Mouse (Mus musculus) myocyte (in vitro differentiated cells): ENCODE results near the gene Lmod1. TPM values are rescaled to one million over a fixed set of nuclear protein-coding genes. Genes with fewer than 3 reads are reported as not detected.

Experiments used
- H3K27me3 ChIP-seq: one replicate; pipeline ENCODE4 v1.6.1; 2011; ENCODE audit not compliant: control insufficient read depth, insufficient read depth, insufficient read length
- H3K36me3 ChIP-seq: one replicate; pipeline ENCODE4 v1.6.1; 2011; ENCODE audit not compliant: control insufficient read depth, insufficient read depth
- H3K4me2 ChIP-seq: one replicate; pipeline ENCODE4 v1.6.1; 2011; ENCODE audit warnings: low read depth, control low read depth
- H3K4me3 ChIP-seq: one replicate; pipeline ENCODE4 v1.5.1; 2011; ENCODE audit warnings: mild to moderate bottlenecking, control low read depth, moderate library complexity
- H3K79me2 ChIP-seq: one replicate; pipeline ENCODE4 v1.6.1; 2011; ENCODE audit not compliant: control insufficient read depth, insufficient read depth
- H3ac ChIP-seq: one replicate; pipeline ENCODE4 v1.6.1; 2011; ENCODE audit not compliant: control insufficient read depth, insufficient read length
- CEBPB ChIP-seq: IDR thresholded peaks from 2 replicates; pipeline ENCODE4 v1.6.1; 2011; ENCODE audit warnings: mild to moderate bottlenecking, moderate library complexity; ENCODE audit not compliant: poor library complexity, insufficient read depth, severe bottlenecking
- E2F4 ChIP-seq: IDR thresholded peaks from one replicate; pipeline ENCODE4 v1.6.1; 2011; ENCODE audit warnings: mild to moderate bottlenecking, control low read depth, moderate library complexity; ENCODE audit not compliant: insufficient read depth
- MAX ChIP-seq: IDR thresholded peaks from one replicate; pipeline ENCODE4 v1.6.1; 2011; ENCODE audit warnings: low read depth, mild to moderate bottlenecking, control low read depth
- MYOD1 ChIP-seq, 3 experiments: IDR thresholded peaks; one replicate each; pipeline ENCODE4 v1.6.1; 2011; ENCODE audit warnings: control low read depth in 2 of 3, low read depth in 2 of 3, mild to moderate bottlenecking in 2 of 3, moderate library complexity in 1 of 3; ENCODE audit not compliant: insufficient read length in 2 of 3, control insufficient read depth in 1 of 3
- MYOG ChIP-seq, 3 experiments: IDR thresholded peaks; one replicate each; pipeline ENCODE4 v1.6.1; 2011; ENCODE audit warnings: control low read depth in 2 of 3, low read depth in 2 of 3, mild to moderate bottlenecking in 2 of 3; ENCODE audit not compliant: insufficient read length in 2 of 3, control insufficient read depth in 1 of 3, insufficient read depth in 1 of 3
- POLR2A ChIP-seq: IDR thresholded peaks from one replicate; pipeline ENCODE4 v1.6.1; 2011; ENCODE audit warnings: low read depth, mild to moderate bottlenecking, control low read depth, moderate library complexity; ENCODE audit not compliant: insufficient read length
- POLR2AphosphoS2 ChIP-seq: IDR thresholded peaks from one replicate; pipeline ENCODE4 v1.6.1; 2011; ENCODE audit warnings: low read depth, control low read depth; ENCODE audit not compliant: insufficient read length
- REST ChIP-seq: IDR thresholded peaks from one replicate; pipeline ENCODE4 v1.6.1; 2011; ENCODE audit warnings: mild to moderate bottlenecking, control low read depth, moderate library complexity; ENCODE audit not compliant: insufficient read depth, insufficient read length
- SRF ChIP-seq: IDR thresholded peaks from one replicate; pipeline ENCODE4 v1.6.1; 2011; ENCODE audit warnings: low read depth; ENCODE audit not compliant: control insufficient read depth, insufficient read length
- TCF12 ChIP-seq: IDR thresholded peaks from one replicate; pipeline ENCODE4 v1.6.1; 2011; ENCODE audit warnings: mild to moderate bottlenecking, control low read depth; ENCODE audit not compliant: poor library complexity, insufficient read depth, severe bottlenecking
- TCF3 ChIP-seq: IDR thresholded peaks from one replicate; pipeline ENCODE4 v1.6.1; 2011; ENCODE audit warnings: low read depth, control low read depth; ENCODE audit not compliant: insufficient read length
- USF1 ChIP-seq: IDR thresholded peaks from one replicate; pipeline ENCODE4 v1.6.1; 2011; ENCODE audit warnings: low read depth, mild to moderate bottlenecking, control low read depth, moderate library complexity
- polyA plus RNA-seq: library from polyadenylated mRNA; unstranded; fragments of >200 nt; fragmentation: generic; extraction: Trizol; gene quantifications from one replicate; pipeline ENCODE4 v1.2.1, GENCODE M21; 2012; ENCODE audit warnings: missing spikeins

Lmod1 gene
- polyA plus RNA-seq, 1 experiment, result 7.1 TPM

- peak within 1 kb of the TSS; percentile 96 for H3K4me2 ChIP-seq
- H3K79me2 ChIP-seq, result peaks cover 46% of the 10 kb centered on the region
- peak within 1 kb of the TSS; percentile 38 for H3ac ChIP-seq
- H3K4me3 ChIP-seq, result peak within 1 kb of the TSS; percentile 91
- TF ChIP-seq SRF (no peak), POLR2AphosphoS2 (peak; percentile 62), USF1 (no peak), POLR2A (peak; percentile 70), MYOD1 (IDR thresholded peaks at IDR 0.05; ENCODE audit: control insufficient read depth in 1 of 3, insufficient read length in 2 of 3, low read depth in 2 of 3) (no peak), E2F4 (no peak), MYOG (IDR thresholded peaks at IDR 0.05; ENCODE audit: control insufficient read depth in 1 of 3, insufficient read depth in 1 of 3, insufficient read length in 2 of 3, low read depth in 2 of 3) (no peak), TCF12 (no peak), TCF3 (no peak)
- H3K36me3 ChIP-seq, result no peaks in the 10 kb centered on the region
- no peaks in the 10 kb centered on the region for H3K27me3 ChIP-seq
These were observed 11.1 kb upstream of the Lmod1 start, which contains the start of gene Timm17a for GRCm38 (mm10) chr1:135313284-135314031. Gene Timm17a, minus strand, starts transcription at chr1:135313778.

- Histone ChIP-seq H3K36me3 (no peaks in the 10 kb centered on the region), H3ac (no peak overlapping the region), H3K27me3 (no peaks in the 10 kb centered on the region), H3K79me2 (no peaks in the 10 kb centered on the region), H3K4me3 (no peak overlapping the region), H3K4me2 (peak overlapping the region; percentile 77)
- peak in 2 of 3 experiments; percentile 27 to 76 for TF ChIP-seq MYOD1 (IDR thresholded peaks at IDR 0.05; ENCODE audit: control insufficient read depth in 1 of 3, insufficient read length in 2 of 3, low read depth in 2 of 3)
- TF ChIP-seq SRF, result no peak
- TF ChIP-seq USF1, result peak; percentile 47
- no peak for TF ChIP-seq POLR2AphosphoS2
- no peak for TF ChIP-seq TCF12
- TF ChIP-seq TCF3, result peak; percentile 15
- TF ChIP-seq REST, result no peak
- TF ChIP-seq MAX, result no peak
- peak in 2 of 3 experiments; percentile 61 to 89 for TF ChIP-seq MYOG (IDR thresholded peaks at IDR 0.05; ENCODE audit: control insufficient read depth in 1 of 3, insufficient read depth in 1 of 3, insufficient read length in 2 of 3, low read depth in 2 of 3)
- no peak for TF ChIP-seq CEBPB
- no peak for TF ChIP-seq POLR2A
- no peak for TF ChIP-seq E2F4
These were observed 1.2 kb upstream of the Lmod1 start for GRCm38 (mm10) chr1:135323367-135323901.

- Histone ChIP-seq H3ac (no peak overlapping the region), H3K4me3 (no peak overlapping the region), H3K79me2 (no peaks in the 10 kb centered on the region), H3K4me2 (peak overlapping the region; percentile 77), H3K27me3 (no peaks in the 10 kb centered on the region), H3K36me3 (no peaks in the 10 kb centered on the region)
- TF ChIP-seq MYOG (IDR thresholded peaks at IDR 0.05; ENCODE audit: control insufficient read depth in 1 of 3, insufficient read depth in 1 of 3, insufficient read length in 2 of 3, low read depth in 2 of 3) (no peak), USF1 (no peak), SRF (no peak), POLR2AphosphoS2 (no peak)
These were observed 1.3 kb downstream of the Lmod1 start for GRCm38 (mm10) chr1:135325934-135326333.

GRCm38 (mm10) chr1:135328368-135328767, 3.8 kb downstream of the Lmod1 start:
- H3K79me2 ChIP-seq, result no peaks in the 10 kb centered on the region
- H3K4me2 ChIP-seq, result no peak overlapping the region
- H3K27me3 ChIP-seq, result no peaks in the 10 kb centered on the region
- H3K4me3 ChIP-seq, result no peak overlapping the region
- H3ac ChIP-seq, result no peak overlapping the region
- TF ChIP-seq TCF3 (no peak), E2F4 (no peak), MAX (no peak), USF1 (no peak), MYOD1 (IDR thresholded peaks at IDR 0.05; ENCODE audit: control insufficient read depth in 1 of 3, insufficient read length in 2 of 3, low read depth in 2 of 3) (no peak), SRF (no peak), MYOG (IDR thresholded peaks at IDR 0.05; ENCODE audit: control insufficient read depth in 1 of 3, insufficient read depth in 1 of 3, insufficient read length in 2 of 3, low read depth in 2 of 3) (no peak), POLR2A (no peak), CEBPB (no peak), TCF12 (no peak), REST (no peak), POLR2AphosphoS2 (no peak)
- H3K36me3 ChIP-seq, result no peaks in the 10 kb centered on the region

GRCm38 (mm10) chr1:135330578-135330977, 6.0 kb downstream of the Lmod1 start:
- TF ChIP-seq REST (no peak), E2F4 (no peak), MYOD1 (IDR thresholded peaks at IDR 0.05; ENCODE audit: control insufficient read depth in 1 of 3, insufficient read length in 2 of 3, low read depth in 2 of 3) (no peak), SRF (no peak), MAX (no peak), TCF3 (no peak)
- Histone ChIP-seq H3K36me3 (no peaks in the 10 kb centered on the region), H3ac (no peak overlapping the region), H3K79me2 (no peaks in the 10 kb centered on the region), H3K4me2 (no peak overlapping the region), H3K4me3 (no peak overlapping the region), H3K27me3 (no peaks in the 10 kb centered on the region)
